Mouse (Mus musculus): ENCODE measurements around the gene Mlc1.

- TF ChIP-seq CTCF (IDR thresholded peaks at IDR 0.05; ENCODE audit: low read depth, low read length) (no peak), GATA1 (IDR thresholded peaks at IDR 0.05; ENCODE audit: borderline replicate concordance, low read length) (no peak)
Observed at GRCm38 (mm10) chr15:88943896-88944551, 34.8 kb downstream of the Mlc1 start.

Data from G1E (cell line).